Mouse (Mus musculus): ENCODE results near the gene Igsf8. TPM values are rescaled to one million over a fixed set of nuclear protein-coding genes. Genes with fewer than 3 reads are reported as not detected.

Igsf8 gene
- polyA plus RNA-seq, 1 experiment from 2014 or later, result 20.5 TPM

DNA sequence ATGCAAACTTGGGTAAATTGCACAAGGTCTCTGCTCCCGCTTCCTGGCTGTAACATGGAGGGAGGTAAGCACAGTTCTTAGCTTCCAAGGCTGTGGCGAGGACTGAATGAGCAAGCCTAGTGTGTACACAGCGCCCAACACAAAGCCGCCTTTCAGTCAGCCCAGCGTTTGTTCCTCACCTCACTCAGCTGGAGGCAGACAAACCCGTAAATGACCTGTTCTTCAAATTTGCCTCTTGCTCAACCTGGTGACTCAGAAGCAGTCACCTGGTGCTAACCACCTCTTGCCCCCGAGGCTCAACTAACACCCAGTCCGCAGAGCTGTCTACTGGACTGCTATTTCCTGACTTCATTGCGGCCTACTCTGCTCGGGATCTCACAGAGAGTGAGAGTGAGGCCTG is 46.5 kb downstream of the Igsf8 start:
- Histone ChIP-seq H3K4me2 (no peak overlapping the region), H3K9me3 (replicated peaks) (no peaks in the 10 kb centered on the region), H3K27me3 (replicated peaks) (peaks cover 27% of the 10 kb centered on the region), H3K4me3 (no peak overlapping the region), H3K36me3 (no peaks in the 10 kb centered on the region), H3K9ac (no peak overlapping the region), H3K4me1 (peaks cover 80% of the 10 kb centered on the region), H3K27ac (peak overlapping the region; percentile 40; the same call in 1 of the 2 replicates)
- 66% methylated on average over 10 of the region's 10 CpGs for WGBS (ENCODE audit: insufficient replicate concordance)
- no peak for ATAC-seq

DNA sequence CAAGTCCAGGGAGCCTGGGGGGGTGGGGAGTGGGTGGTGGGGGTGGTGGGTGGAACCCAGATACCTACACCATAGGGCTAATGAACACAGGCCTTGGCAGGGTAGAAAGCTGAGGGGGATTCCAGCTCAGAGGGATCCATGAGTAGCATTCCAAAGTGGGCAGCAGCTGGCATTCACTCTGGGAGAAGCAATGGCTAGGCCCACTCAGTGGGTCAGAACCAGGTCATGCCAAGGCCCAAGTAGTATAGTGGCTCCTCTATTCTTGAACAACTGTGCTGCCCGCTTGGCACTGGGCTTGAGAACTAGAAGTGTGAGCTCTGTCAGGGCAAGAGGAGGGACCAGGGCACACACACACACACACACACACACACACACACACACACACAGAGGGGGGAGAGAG is 47.0 kb downstream of the Igsf8 start:
- no peak overlapping the region for H3K4me3 ChIP-seq
- H3K9ac ChIP-seq, result no peak overlapping the region
- H3K27ac ChIP-seq, result peak overlapping the region; percentile 40; the same call in 1 of the 2 replicates
- no peaks in the 10 kb centered on the region for H3K9me3 ChIP-seq (replicated peaks)
- ATAC-seq, result no peak
- 63% methylated on average over 1 of the region's 1 CpGs for WGBS (ENCODE audit: insufficient replicate concordance)
- H3K4me1 ChIP-seq, result peaks cover 80% of the 10 kb centered on the region
- no peaks in the 10 kb centered on the region for H3K36me3 ChIP-seq
- H3K27me3 ChIP-seq (replicated peaks), result peaks cover 22% of the 10 kb centered on the region
- no peak overlapping the region for H3K4me2 ChIP-seq

DNA sequence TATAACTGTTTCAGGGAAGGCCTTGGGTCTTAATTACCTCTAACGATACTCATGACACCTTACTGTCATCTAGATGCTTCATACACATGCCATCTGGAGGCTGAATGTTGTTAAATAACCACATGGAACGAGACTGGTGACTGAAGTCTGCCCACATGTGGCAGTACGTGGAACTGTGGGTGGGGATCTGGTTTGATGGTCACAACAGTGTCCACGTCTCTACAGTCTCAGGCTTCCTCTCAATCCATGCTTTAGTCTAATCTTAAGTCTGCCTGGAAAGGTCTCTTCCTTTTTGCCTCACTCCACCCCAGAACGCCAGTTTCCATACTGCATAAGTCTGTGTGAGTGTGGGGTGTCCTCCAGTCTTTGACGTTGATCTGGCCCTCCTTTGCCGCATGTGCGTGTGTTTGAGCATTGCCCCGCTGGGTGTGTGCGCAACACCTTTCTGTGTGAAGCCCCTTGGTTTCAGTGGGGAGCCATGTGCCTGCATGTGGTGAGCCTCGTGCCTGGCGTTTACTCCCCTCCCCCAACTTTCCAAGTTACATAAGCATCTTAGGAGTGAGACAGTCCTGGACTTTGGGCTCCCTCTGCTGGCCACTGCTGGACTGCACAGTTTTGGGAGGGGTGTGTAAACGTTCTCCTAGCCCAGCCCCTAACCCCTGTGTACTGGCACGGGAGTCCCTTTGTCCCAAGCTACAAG is 48.4 kb downstream of the Igsf8 start:
- peak overlapping the region; percentile 65 for H3K9ac ChIP-seq
- H3K4me3 ChIP-seq, result peak overlapping the region; percentile 41
- H3K36me3 ChIP-seq, result no peaks in the 10 kb centered on the region
- 1% methylated on average over 14 of the region's 14 CpGs for WGBS (ENCODE audit: insufficient replicate concordance)
- peaks cover 71% of the 10 kb centered on the region for H3K4me1 ChIP-seq
- ATAC-seq, result peak; percentile 58
- no peaks in the 10 kb centered on the region for H3K9me3 ChIP-seq (replicated peaks)
- peak overlapping the region; percentile 75 for H3K4me2 ChIP-seq
- H3K27me3 ChIP-seq (replicated peaks), result 0 out of 2 replicates have a peak, but pooled peaks cover 16% of the 10 kb centered on the region
- H3K27ac ChIP-seq, result peak overlapping the region; percentile 88; the same call in 1 of the 2 replicates

DNA sequence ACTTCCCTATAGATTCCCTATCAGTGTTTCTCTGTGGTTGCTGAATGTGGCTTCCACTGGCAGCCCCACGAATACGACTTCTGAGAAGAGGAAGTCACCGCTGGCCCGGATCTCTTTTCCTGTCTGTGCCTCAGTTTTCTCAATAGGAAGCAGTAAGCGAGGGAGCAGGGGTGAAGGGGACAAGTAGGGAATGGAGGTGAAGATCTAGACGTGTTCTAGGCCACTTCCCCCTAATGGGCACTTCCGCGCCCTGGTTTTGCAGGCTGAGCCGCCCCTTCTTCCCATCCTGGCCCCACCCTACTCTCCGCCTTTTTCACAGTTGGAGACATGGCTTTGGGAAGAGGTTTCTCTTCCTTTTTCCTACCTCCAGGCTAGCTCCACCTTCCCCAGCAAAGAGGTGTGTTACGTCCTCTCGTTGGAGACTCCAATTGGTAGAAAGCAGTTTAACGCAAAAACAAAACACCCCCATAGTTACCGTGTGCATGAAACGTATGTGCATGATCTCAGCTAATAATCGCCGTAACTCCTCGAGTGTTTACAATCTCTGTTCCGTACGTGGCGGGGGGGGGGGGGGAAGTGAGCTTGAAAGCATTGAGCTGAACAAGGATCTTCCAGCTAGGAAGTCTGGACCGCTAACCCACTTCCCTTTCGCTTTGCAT is 49.9 kb downstream of the Igsf8 start:
- Histone ChIP-seq H3K4me2 (peak overlapping the region; percentile 99), H3K9me3 (replicated peaks) (no peaks in the 10 kb centered on the region), H3K9ac (peak overlapping the region; percentile 85), H3K4me3 (peak overlapping the region; percentile 83), H3K27me3 (replicated peaks) (0 out of 2 replicates have a peak, but pooled peaks cover 8% of the 10 kb centered on the region), H3K4me1 (peaks cover 55% of the 10 kb centered on the region), H3K27ac (peak overlapping the region; percentile 88), H3K36me3 (peaks cover 5% of the 10 kb centered on the region)
- WGBS (ENCODE audit: insufficient replicate concordance), result 1% methylated on average over 22 of the region's 23 CpGs
- peak; percentile 8; the same call in 1 of the 2 replicates for ATAC-seq

DNA sequence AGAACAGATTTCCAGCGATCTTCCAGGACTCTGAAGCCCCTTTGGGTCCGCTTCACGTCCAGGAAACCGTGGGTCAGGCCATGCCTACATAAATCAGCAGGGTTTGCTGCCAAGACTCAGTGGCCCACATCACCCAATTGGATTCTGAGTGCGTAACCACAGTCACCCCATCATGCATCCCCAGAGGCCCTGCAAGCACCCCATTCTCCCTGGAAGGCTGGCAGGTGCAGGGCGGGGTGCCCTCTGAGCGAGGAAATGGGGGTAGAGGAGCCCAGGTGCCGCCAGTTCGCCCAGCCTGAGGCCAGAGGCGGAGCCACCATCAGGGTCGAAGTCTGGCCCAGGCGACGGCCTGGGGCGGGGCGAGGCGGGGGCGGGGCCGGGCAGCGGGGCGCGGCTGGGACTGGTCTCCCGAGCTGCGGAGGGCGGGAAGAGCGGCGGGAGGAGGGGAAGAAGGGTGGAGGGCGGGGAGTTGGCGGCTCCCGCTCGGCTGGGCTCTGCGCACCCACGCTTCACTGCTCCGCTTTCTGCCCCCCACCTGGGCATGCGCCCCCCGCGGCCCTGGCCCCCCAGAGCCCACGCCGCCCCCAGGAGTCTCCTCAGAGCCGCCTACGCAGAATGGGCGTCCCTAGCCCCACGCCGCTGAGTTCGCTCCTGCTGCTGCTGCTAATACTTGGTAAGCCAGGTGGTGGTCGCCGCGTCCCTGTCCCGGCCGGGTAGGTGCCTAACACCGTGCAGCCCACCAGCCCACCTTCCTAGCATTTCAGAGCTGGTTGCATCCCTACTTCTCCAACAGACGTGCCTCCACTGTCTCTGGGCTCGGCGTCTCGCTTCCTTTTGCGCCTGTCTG is 50.7 kb downstream of the Igsf8 start:
- Histone ChIP-seq H3K36me3 (peaks cover 9% of the 10 kb centered on the region), H3K27ac (peak overlapping the region; percentile 88), H3K4me2 (peak overlapping the region; percentile 99), H3K27me3 (replicated peaks) (0 out of 2 replicates have a peak, but pooled peaks cover 8% of the 10 kb centered on the region), H3K9ac (peak overlapping the region; percentile 85), H3K9me3 (replicated peaks) (no peaks in the 10 kb centered on the region), H3K4me1 (peaks cover 52% of the 10 kb centered on the region), H3K4me3 (peak overlapping the region; percentile 83)
- ATAC-seq, result peak; percentile 89
- WGBS (ENCODE audit: insufficient replicate concordance), result 2% methylated on average over 33 of the region's 55 CpGs

DNA sequence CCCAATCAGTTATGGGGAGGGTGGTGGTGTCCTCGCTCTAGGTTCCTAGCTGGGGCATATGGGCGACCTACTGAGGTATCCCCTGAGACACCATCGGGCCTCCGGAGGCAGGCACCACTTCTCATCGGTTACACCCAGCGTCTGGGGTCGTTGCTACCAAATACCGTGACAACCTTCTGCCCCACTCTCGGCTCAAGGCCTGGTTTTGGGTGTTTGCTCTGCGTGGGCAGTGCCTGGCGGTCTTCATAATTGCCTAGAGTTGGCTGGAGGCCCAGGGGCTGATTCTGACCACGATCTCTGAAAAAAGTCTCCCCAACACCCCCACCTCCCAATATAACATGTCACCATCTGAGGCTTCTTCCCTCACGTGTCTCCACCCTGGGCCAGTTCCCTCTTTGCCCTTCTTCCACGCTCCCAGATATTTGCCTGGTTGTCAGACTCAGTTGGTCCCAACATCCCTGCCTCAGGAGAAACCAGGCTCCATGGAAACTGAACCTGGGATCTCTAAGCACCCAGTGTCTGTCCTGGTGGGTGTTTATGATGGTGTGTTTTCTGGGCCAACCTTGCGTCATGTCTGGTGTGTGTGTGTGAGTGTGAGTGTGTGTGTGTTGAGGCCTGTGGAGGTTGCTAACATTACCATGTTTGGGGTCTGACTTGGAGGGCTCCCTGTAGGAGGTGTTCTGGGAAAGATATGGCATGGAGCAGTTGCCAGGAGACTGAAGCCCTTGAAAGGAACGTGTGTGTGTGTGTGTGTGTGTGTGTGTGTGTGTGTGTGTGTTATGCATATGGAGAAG is 51.5 kb downstream of the Igsf8 start:
- Histone ChIP-seq H3K36me3 (peaks cover 16% of the 10 kb centered on the region), H3K27me3 (replicated peaks) (0 out of 2 replicates have a peak, but pooled peaks cover 4% of the 10 kb centered on the region), H3K9ac (peak overlapping the region; percentile 85), H3K4me1 (peaks cover 46% of the 10 kb centered on the region), H3K27ac (no peak overlapping the region; the same call in 1 of the 2 replicates), H3K9me3 (replicated peaks) (no peaks in the 10 kb centered on the region), H3K4me3 (peak overlapping the region; percentile 83), H3K4me2 (peak overlapping the region; percentile 99)
- ATAC-seq, result no peak; the same call in 1 of the 2 replicates
- 15% methylated on average over 16 of the region's 16 CpGs for WGBS (ENCODE audit: insufficient replicate concordance)

DNA sequence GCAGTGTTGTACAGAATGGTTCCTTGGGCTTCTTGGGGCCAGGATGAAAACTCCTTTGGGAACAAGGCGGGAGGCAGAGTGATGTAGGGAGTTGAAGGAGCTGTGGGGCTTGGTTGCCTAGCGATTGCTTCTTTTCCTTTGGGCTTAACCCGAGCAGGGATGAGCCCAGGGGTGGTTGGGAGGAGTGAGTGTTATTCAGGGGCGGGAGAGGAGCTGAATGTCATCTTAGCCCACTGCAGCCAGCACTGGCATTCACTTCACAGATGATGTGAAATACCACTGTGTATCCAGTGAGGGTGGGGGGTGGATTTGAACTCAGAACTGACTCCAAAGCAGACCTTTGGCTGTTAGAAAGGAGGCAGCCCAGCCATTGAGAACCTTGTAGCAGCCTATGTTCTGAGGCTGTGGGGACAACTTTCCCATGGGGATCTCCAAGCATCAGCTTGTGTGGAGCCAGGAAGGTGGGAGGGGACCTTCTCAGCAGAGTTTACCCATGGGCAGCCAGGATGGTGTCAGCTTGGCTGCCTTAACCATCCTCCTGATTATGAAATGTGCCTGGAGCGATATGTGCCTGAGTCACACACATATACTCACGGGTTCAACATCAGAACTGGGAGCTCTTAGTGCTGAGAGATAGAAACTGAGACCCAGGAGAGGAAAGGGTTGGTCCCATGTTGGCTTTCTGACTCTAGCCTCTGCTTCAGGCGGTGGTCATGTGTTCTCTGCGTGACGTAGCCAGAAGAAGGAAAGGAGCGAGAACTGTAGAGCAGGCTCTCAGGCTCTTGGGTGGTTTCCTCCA is 52.4 kb downstream of the Igsf8 start:
- WGBS (ENCODE audit: insufficient replicate concordance), result 74% methylated on average over 10 of the region's 10 CpGs
- Histone ChIP-seq H3K27me3 (replicated peaks) (no peaks in the 10 kb centered on the region), H3K36me3 (peaks cover 25% of the 10 kb centered on the region), H3K4me3 (no peak overlapping the region), H3K9ac (no peak overlapping the region), H3K9me3 (replicated peaks) (no peaks in the 10 kb centered on the region), H3K4me2 (peak overlapping the region; percentile 99), H3K27ac (no peak overlapping the region), H3K4me1 (peaks cover 46% of the 10 kb centered on the region)
- ATAC-seq, result no peak

DNA sequence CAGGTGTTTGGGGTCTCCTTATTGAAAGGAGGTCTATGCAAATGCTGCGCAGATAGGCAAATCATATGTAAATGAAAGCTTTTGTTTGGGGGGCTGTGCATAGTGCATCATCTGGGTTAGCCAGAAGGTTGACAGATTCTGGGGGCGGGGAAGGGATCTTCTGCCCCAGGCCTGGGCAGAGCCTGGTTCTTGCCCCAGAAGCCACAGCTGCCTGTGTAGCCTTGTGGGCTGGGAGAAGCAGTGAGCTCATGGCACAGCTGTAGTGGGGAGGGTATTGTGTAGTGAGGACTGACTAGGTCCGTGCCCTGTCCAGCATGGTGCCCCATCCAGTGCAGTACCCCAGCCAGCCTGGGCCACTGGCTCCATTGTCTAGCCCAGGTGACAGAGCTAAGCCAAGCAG is 53.5 kb downstream of the Igsf8 start:
- Histone ChIP-seq H3K4me2 (no peak overlapping the region), H3K27me3 (replicated peaks) (no peaks in the 10 kb centered on the region), H3K4me3 (no peak overlapping the region), H3K9ac (no peak overlapping the region), H3K9me3 (replicated peaks) (no peaks in the 10 kb centered on the region), H3K27ac (no peak overlapping the region), H3K4me1 (peaks cover 38% of the 10 kb centered on the region), H3K36me3 (peaks cover 34% of the 10 kb centered on the region)
- WGBS (ENCODE audit: insufficient replicate concordance), result 71% methylated on average over 3 of the region's 3 CpGs
- no peak for ATAC-seq

DNA sequence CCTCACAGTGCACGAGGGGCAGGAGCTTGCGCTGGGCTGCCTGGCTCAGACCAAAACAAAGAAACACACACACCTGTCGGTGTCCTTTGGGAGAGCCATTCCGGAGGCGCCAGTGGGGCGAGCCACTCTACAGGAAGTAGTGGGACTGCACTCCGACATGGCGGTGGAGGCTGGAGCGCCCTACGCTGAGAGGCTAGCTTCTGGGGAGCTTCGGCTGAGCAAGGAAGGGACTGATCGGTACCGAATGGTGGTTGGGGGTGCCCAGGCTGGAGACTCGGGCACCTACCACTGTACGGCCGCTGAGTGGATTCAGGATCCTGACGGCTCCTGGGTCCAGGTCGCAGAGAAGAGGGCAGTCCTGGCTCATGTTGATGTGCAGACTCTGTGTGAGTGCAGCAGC is 56.0 kb downstream of the Igsf8 start:
- peaks cover 40% of the 10 kb centered on the region for H3K36me3 ChIP-seq
- ATAC-seq, result no peak
- 0 out of 2 replicates have a peak, but pooled peaks cover 10% of the 10 kb centered on the region for H3K27me3 ChIP-seq (replicated peaks)
- no peak overlapping the region for H3K4me3 ChIP-seq
- peaks cover 15% of the 10 kb centered on the region for H3K4me1 ChIP-seq
- no peaks in the 10 kb centered on the region for H3K9me3 ChIP-seq (replicated peaks)
- H3K27ac ChIP-seq, result no peak overlapping the region
- 77% methylated on average over 18 of the region's 18 CpGs for WGBS (ENCODE audit: insufficient replicate concordance)
- no peak overlapping the region for H3K9ac ChIP-seq
- H3K4me2 ChIP-seq, result no peak overlapping the region

DNA sequence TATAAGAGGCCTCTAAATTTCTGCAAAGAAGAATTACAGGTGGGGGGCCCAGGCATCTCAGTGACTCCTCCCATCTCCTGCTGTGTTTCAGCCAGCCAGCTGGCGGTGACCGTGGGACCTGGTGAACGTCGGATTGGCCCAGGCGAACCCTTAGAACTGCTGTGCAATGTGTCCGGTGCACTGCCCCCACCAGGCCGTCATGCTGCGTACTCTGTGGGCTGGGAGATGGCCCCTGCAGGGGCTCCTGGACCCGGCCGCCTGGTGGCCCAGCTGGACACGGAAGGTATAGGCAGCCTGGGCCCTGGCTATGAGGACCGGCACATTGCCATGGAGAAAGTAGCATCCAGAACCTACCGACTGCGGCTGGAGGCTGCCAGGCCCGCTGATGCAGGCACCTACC is 56.5 kb downstream of the Igsf8 start:
- H3K4me1 ChIP-seq, result peaks cover 10% of the 10 kb centered on the region
- H3K4me3 ChIP-seq, result no peak overlapping the region
- H3K27ac ChIP-seq, result no peak overlapping the region
- H3K9me3 ChIP-seq (replicated peaks), result no peaks in the 10 kb centered on the region
- 75% methylated on average over 15 of the region's 15 CpGs for WGBS (ENCODE audit: insufficient replicate concordance)
- H3K36me3 ChIP-seq, result peaks cover 40% of the 10 kb centered on the region
- no peak for ATAC-seq
- peaks cover 14% of the 10 kb centered on the region; the same call in 1 of the 2 replicates for H3K27me3 ChIP-seq (replicated peaks)
- no peak overlapping the region for H3K4me2 ChIP-seq
- no peak overlapping the region for H3K9ac ChIP-seq
